Mouse (Mus musculus): ENCODE data around the gene Tnfrsf1a. TPM values are rescaled to one million over a fixed set of nuclear protein-coding genes. Genes with fewer than 3 reads are reported as not detected.

The Tnfrsf1a gene
- polyA plus RNA-seq, 1 experiment from 2014 or later: 11.6 TPM

DNA sequence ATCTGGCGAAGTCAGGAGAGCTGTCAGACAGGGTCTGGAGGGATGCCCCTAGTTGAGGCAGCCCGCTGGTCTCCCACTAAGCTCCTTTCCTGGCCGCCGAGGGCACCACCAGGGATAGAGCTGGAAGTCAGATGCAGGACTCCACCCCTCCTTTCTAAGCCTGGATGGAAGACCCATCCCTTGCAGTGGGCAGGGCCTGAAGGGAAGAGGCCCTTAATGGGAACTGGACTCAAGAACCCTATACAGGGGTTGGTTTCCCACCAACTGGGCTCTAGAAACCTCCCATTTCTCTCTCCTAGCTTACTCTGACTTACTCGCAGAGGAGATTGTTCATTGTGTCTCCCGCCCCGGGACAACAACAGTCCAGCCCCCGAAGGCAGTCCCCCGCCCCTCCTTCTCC is 30.6 kb downstream of the Tnfrsf1a start:
- Histone ChIP-seq H3K9me3 (no peaks in the 10 kb centered on the region), H3K4me1 (peaks cover 18% of the 10 kb centered on the region), H3K4me2 (peak overlapping the region; percentile 72), H3K4me3 (peak overlapping the region; percentile 32), H3K36me3 (replicated peaks) (no peaks in the 10 kb centered on the region), H3K9ac (no peak overlapping the region), H3K27me3 (replicated peaks) (peaks cover 52% of the 10 kb centered on the region), H3K27ac (no peak overlapping the region)
- ATAC-seq (replicated peaks): no peak
- WGBS: 5% methylated on average over 9 of the region's 9 CpGs

DNA sequence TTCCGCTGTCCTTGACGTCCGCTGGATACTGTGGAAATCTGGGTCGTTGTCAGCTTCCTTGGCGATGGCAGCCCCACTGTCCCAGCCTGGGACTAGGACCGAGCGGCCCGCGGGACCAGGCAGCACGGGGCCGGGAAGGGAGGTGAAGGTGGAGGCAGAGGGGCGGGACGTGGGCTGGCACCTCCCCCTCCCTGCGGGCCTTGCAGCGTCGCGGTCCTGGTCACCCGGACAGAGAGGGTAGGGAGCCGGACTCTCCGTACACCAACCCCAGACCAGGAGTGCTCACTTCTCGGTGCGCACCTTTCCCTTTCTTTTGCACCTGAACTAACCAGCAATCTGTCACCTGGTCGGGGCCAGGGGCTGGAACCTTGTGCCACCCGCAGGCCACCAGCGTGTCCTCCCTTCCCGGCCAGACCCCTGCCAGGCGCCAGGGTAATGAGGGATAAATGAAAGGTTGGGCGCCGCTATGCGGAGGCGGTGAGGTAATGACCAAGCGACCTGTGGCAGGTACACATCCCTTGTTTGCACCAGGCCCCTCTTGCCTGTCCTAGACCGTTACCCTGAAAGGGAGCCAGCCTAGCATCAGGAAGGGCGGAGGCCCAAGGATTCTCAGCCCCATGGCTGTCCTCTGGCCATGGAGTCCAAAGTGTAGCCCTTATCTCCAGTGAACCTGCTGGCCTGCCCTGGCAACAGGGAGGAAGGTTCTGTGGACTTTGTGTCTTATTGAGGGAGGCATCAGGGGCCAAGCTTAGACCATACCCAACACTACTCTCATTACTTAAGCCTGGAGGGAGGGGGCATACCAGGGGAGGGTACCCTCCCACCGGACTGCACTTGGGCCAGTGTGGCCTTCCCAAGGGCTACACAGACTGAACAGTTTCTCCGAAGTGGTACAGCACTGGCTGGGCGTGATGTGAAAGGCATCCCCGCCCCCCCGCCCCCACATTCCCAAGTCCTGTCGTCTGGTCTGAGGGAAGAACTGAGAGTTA is 31.5 kb downstream of the Tnfrsf1a start, which contains the start of gene Plekhg6:
TSS of gene Plekhg6 (minus strand) at position 422 of the 989 bp plus-strand sequence.
- 12% methylated on average over 37 of the region's 40 CpGs for WGBS
- peaks cover 18% of the 10 kb centered on the region for H3K4me1 ChIP-seq
- peaks cover 48% of the 10 kb centered on the region for H3K27me3 ChIP-seq (replicated peaks)
- no peaks in the 10 kb centered on the region for H3K36me3 ChIP-seq (replicated peaks)
- no peaks in the 10 kb centered on the region for H3K9me3 ChIP-seq
- H3K4me2 ChIP-seq: peak within 1 kb of the TSS; percentile 72
- ATAC-seq (replicated peaks): no peak; the same call in 1 of the 2 replicates
- H3K4me3 ChIP-seq: peak within 1 kb of the TSS; percentile 32
- H3K27ac ChIP-seq: no peak within 1 kb of the TSS
- H3K9ac ChIP-seq: peak within 1 kb of the TSS; percentile 41

DNA sequence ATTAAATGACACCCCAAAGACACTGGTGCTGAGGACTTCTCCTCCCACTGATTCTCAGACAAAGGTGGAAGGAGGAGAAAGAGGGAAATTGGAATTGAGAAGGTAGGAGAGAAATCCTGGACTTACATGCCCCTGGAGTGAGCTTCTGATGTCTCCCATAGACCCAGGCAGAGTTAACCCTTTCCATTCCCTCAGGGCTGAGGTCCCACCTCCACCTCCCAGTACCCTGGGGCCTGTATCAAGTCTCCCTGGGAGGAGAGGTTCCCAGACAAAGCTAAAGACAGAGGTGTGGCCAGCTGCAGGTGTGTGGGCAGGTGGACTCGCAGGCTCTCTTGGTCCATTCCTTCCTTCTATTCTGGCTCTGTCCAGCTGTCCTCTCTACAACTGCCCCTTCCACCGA is 32.9 kb downstream of the Tnfrsf1a start:
- H3K9ac ChIP-seq: no peak overlapping the region
- no peak overlapping the region for H3K4me3 ChIP-seq
- peaks cover 17% of the 10 kb centered on the region for H3K4me1 ChIP-seq
- no peaks in the 10 kb centered on the region for H3K36me3 ChIP-seq (replicated peaks)
- H3K27ac ChIP-seq: no peak overlapping the region
- no peak for ATAC-seq (replicated peaks)
- peaks cover 48% of the 10 kb centered on the region for H3K27me3 ChIP-seq (replicated peaks)
- WGBS: 78% methylated on average over 2 of the region's 2 CpGs
- no peak overlapping the region for H3K4me2 ChIP-seq
- no peaks in the 10 kb centered on the region for H3K9me3 ChIP-seq

DNA sequence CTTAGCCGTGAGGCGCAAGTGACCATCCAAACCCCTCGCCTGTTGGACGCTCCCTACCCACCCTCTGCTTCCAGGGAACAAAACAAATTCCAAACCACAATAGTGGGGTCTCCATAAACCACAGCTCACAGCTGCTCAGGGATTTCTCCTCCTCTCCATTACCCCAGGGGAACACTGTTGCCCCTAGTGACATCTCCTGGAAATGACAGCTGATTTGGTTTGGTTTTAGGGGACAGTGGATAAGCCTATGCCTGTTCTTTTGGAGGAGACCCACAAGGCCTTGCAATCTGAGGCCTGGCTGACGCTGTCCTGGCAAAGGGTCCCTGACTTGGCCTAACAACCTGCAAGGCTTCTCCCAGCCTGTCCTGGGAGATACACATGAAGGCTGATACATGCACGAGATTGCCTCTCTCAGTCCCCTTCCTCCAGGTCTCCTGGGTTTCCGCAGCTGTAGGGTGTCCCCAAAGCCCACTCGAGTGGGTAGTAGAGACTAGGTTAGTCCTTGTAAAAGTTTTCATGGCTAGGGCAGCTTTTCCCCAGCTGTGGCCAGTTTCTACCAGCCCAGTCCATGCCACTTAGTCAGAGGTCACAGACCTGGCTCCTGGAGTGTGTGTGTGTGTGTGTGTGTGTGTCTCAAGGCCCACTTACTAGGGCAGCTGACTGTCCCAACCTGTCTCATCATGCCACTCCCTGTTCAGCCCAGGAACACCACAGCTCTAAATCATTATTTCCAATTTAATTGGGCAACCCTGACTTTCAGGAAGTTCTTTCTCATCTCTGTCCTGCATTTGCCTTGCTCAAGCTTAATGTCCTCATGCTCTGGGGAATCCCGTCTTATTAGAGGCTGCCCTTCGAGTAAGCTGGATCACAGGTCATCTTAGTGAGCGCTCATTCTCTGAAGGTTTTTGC is 36.2 kb downstream of the Tnfrsf1a start:
- no peaks in the 10 kb centered on the region for H3K9me3 ChIP-seq
- H3K27ac ChIP-seq: no peak overlapping the region
- H3K36me3 ChIP-seq (replicated peaks): no peaks in the 10 kb centered on the region
- H3K4me2 ChIP-seq: no peak overlapping the region
- peaks cover 17% of the 10 kb centered on the region for H3K27me3 ChIP-seq (replicated peaks)
- H3K4me1 ChIP-seq: peaks cover 3% of the 10 kb centered on the region
- no peak for ATAC-seq (replicated peaks)
- 66% methylated on average over 11 of the region's 11 CpGs for WGBS
- H3K9ac ChIP-seq: no peak overlapping the region
- H3K4me3 ChIP-seq: no peak overlapping the region

DNA sequence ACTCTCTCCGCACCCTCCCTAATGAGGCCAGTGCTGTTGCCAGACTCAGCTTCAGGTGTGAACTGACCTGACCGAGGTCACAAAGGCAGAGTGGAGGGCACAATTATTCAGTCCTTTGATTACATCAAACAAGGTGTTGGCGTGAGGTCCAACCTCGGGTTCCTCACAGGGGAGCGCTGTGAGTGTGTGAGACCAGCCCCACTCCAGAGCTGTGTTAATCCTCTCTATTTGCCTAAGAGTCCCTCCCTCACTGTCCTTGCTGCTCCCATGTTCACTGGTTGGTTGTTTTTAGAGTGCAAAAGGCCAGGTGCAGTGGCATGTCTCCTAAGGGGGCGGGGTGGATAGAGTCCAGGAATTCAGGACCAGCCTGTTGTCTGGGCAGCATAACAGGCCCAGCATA is 36.9 kb downstream of the Tnfrsf1a start:
- peaks cover 9% of the 10 kb centered on the region for H3K27me3 ChIP-seq (replicated peaks)
- WGBS: 86% methylated on average over 6 of the region's 6 CpGs
- no peaks in the 10 kb centered on the region for H3K4me1 ChIP-seq
- no peaks in the 10 kb centered on the region for H3K36me3 ChIP-seq (replicated peaks)
- ATAC-seq (replicated peaks): no peak
- H3K4me2 ChIP-seq: no peak overlapping the region
- H3K27ac ChIP-seq: no peak overlapping the region
- no peak overlapping the region for H3K9ac ChIP-seq
- H3K9me3 ChIP-seq: no peaks in the 10 kb centered on the region
- no peak overlapping the region for H3K4me3 ChIP-seq

DNA sequence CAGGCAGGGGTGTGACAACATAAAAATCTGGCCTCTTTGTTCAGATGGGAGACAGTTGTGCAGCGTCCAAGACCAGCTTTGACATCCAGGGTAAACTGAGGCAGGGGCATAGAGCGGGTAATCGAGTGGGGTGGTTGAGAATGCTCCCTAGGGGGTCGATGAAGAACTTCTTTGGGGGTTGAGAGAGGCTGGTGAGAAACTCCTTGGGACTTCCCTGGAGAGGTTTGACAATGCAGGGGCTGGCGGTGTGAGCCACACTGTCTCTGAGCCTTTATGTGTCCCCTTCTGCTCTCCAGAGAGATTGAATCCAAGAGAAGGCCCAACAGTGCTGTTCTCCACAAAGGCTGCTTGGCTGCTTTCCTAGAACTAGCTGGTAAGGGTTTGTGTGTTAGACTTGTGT is 40.7 kb downstream of the Tnfrsf1a start:
- no peak overlapping the region for H3K4me2 ChIP-seq
- no peak overlapping the region for H3K27ac ChIP-seq
- H3K9ac ChIP-seq: no peak overlapping the region
- no peaks in the 10 kb centered on the region for H3K4me1 ChIP-seq
- ATAC-seq (replicated peaks): no peak
- H3K36me3 ChIP-seq (replicated peaks): no peaks in the 10 kb centered on the region
- WGBS: 86% methylated on average over 5 of the region's 5 CpGs
- H3K27me3 ChIP-seq (replicated peaks): no peaks in the 10 kb centered on the region
- H3K9me3 ChIP-seq: no peaks in the 10 kb centered on the region
- no peak overlapping the region for H3K4me3 ChIP-seq

DNA sequence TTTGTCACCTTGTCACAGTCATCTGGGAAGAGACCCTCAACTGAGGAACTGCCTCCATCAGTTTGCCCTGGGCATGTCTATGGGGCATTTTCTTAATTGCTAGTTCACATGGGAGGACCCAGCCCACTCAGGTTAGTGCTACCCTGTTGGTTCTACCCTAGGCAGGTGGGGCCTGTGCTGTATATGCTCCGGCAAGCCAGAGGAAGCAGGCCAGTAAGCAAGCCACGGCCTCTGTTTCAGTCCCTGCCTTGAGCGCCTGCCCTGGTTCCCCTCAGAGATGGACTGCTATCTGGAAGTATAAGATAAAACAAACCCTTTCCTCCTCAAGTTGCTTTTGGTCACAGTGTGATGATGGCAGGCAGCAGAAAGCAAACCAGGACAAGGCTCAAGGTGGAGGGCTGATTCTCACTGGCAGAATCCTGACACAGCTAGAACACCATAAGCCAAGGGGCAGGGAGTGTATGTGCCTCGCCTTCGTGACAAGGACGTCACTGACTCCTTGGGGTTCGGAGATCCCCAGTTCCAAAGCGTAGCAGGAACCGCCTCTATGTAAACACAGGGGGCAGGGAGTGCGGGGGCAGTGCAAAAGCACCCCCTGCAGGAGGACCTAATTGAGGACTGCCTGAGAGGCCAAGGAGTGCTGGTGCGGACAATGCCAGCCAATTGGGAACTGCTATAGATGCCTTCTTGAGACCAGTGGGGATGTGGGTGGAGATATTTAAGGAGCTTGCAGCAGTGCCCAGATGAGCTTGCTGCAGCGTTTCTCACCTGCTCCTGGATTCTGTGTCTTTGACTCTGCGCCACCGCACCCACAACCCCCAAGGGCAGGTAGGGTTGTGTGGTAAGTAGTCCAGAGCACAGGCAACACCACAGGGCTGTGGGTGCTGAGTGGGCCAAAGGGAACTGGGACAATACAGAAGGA is 56.6 kb downstream of the Tnfrsf1a start:
- WGBS: 65% methylated on average over 14 of the region's 14 CpGs
- H3K4me2 ChIP-seq: no peak overlapping the region
- ATAC-seq (replicated peaks): no peak

DNA sequence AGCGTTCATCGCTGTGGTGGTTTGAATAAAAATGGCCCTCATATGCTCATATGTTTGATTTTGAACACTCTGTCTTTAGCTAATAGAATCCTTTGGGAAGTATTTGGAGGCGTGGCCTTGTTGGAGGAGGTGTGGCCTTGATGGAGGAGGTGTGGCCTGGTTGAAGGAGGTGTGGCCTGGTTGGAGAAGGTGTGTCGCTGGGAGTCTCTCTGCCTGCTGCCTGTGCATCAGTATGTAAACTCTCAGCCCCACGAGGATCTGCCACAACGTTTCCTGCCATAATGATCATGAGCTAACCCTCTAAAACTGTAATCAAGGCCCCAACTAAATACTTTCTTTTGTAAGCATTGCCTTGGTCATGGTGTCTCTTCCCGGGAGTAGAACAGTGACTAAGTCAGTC is 58.1 kb downstream of the Tnfrsf1a start:
- Histone ChIP-seq H3K9me3 (no peaks in the 10 kb centered on the region), H3K36me3 (replicated peaks) (no peaks in the 10 kb centered on the region), H3K4me1 (no peaks in the 10 kb centered on the region), H3K27me3 (replicated peaks) (no peaks in the 10 kb centered on the region), H3K4me3 (no peak overlapping the region), H3K9ac (no peak overlapping the region), H3K4me2 (no peak overlapping the region), H3K27ac (no peak overlapping the region)
- WGBS: 86% methylated on average over 7 of the region's 7 CpGs
- no peak for ATAC-seq (replicated peaks)

More for the DNA sequence above, 56.6 kb downstream of the Tnfrsf1a start:
- no peak overlapping the region for H3K9ac ChIP-seq
- H3K27me3 ChIP-seq (replicated peaks): no peaks in the 10 kb centered on the region
- no peaks in the 10 kb centered on the region for H3K36me3 ChIP-seq (replicated peaks)
- H3K4me3 ChIP-seq: no peak overlapping the region
- no peaks in the 10 kb centered on the region for H3K4me1 ChIP-seq
- H3K9me3 ChIP-seq: no peaks in the 10 kb centered on the region
- H3K27ac ChIP-seq: no peak overlapping the region

DNA sequence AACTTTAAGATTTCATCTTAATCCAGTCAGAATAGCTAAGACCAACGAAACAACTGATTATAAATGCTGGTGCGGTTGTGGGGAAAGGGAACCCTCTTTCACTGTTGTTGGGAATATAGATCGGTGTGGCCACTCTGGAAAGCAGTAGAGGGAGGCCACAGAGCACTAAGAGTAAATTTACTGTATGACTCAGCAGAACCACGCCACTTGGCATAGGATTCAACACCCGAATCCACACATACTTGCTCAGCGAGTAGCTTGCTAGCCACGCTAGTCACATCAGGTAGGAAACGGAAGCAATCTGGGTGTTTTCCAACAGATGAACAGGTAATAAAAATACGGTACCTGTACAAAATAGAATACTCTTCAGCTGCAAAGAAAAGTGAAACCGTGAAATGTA is 58.5 kb downstream of the Tnfrsf1a start:
- Histone ChIP-seq H3K27me3 (replicated peaks) (no peaks in the 10 kb centered on the region), H3K4me3 (no peak overlapping the region), H3K27ac (no peak overlapping the region), H3K9me3 (no peaks in the 10 kb centered on the region), H3K36me3 (replicated peaks) (no peaks in the 10 kb centered on the region), H3K4me2 (no peak overlapping the region), H3K9ac (no peak overlapping the region), H3K4me1 (no peaks in the 10 kb centered on the region)
- WGBS: 91% methylated on average over 10 of the region's 10 CpGs
- ATAC-seq (replicated peaks): no peak

DNA sequence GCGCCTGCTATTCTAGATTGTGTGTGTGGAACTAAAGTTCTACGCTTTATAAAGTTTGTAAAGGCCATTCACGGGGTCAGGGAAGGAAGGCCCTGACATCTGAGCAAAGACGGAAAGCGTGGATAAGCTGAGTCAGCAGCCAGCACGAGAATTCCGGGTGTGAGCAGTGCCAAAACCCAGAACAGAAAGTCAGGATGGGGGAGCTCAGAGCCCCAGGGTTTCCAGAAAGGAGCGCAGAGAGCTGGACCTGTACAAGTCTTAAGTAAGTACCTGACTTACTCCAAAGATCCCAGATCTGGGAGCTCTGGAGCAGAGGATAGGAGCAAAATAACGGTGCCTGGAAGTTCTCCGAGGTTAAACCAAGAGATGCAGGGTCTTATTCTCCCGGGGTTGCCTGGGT is 61.4 kb downstream of the Tnfrsf1a start:
- H3K36me3 ChIP-seq (replicated peaks): no peaks in the 10 kb centered on the region
- no peak overlapping the region for H3K4me3 ChIP-seq
- H3K9ac ChIP-seq: no peak overlapping the region
- H3K27me3 ChIP-seq (replicated peaks): no peaks in the 10 kb centered on the region
- H3K4me2 ChIP-seq: no peak overlapping the region
- WGBS: 75% methylated on average over 11 of the region's 11 CpGs
- H3K9me3 ChIP-seq: no peaks in the 10 kb centered on the region
- H3K27ac ChIP-seq: no peak overlapping the region
- no peaks in the 10 kb centered on the region for H3K4me1 ChIP-seq
- no peak for ATAC-seq (replicated peaks)

DNA sequence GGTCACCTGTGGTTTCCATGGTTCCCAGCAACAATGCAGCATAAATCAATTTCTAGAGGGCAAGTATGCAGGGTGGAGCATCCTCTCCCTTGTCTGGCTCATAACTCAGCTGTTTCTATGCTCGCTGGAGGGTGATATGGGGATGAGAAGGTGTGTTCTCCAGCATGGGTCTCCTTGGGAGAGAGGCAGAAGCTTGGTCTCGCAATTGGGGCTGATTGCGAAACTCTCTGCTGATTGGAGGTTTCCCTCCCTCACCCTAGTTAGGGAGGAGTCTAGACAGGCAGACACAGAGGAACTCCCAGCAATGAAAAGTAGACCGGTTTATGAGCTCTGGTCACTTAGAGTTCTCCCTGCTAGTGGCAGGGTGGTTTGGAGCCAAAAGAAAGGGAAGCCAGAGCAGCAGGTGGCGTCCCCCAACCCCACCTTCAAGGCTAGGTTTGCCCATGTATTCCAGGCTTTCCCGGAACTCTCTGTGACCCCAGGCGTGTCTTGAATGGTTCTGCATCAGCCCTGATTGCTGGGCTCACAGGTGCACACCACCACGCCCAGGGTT is 61.9 kb downstream of the Tnfrsf1a start:
- Histone ChIP-seq H3K9ac (no peak overlapping the region), H3K4me2 (no peak overlapping the region), H3K27me3 (replicated peaks) (no peaks in the 10 kb centered on the region), H3K4me3 (no peak overlapping the region), H3K9me3 (no peaks in the 10 kb centered on the region), H3K27ac (no peak overlapping the region), H3K36me3 (replicated peaks) (no peaks in the 10 kb centered on the region), H3K4me1 (no peaks in the 10 kb centered on the region)
- WGBS: 67% methylated on average over 8 of the region's 8 CpGs
- ATAC-seq (replicated peaks): no peak
